Mouse (Mus musculus): ENCODE data around the gene Tmem25. TPM values are rescaled to one million over a fixed set of nuclear protein-coding genes. Genes with fewer than 3 reads are reported as not detected.

Gene Tmem25
- total and polyA plus RNA-seq, 3 experiments = 0.12 to 0.67 TPM; not detected in 1

GRCm38 (mm10) chr9:44819920-44820827 is 21.1 kb upstream of the Tmem25 start:
- TF ChIP-seq BHLHE40 (IDR thresholded peaks at IDR 0.05; ENCODE audit: borderline replicate concordance, low read depth, low read length) = no peak
- TF ChIP-seq CHD1 (IDR thresholded peaks at IDR 0.05; ENCODE audit: low read depth, low read length) = no peak
- TF ChIP-seq SIN3A (IDR thresholded peaks at IDR 0.05; ENCODE audit: low read length) = no peak
- H3K36me3 ChIP-seq (ENCODE audit: control insufficient read depth in 1 of 2, insufficient read depth in 2 of 2, low read length in 2 of 2) = peaks cover 0 to 36% of the 10 kb centered on the region in 2 experiments; a peak in 2 of 4 replicates
- no peak overlapping the region for H3K9ac ChIP-seq (ENCODE audit: control insufficient read depth, low read depth, low read length, poor library complexity, severe bottlenecking)
- no peaks in the 10 kb centered on the region for H3K4me1 ChIP-seq (ENCODE audit: control insufficient read depth in 1 of 2, insufficient read depth in 2 of 2, low read length in 2 of 2)
- H3K9me3 ChIP-seq (replicated peaks; ENCODE audit: insufficient read depth, low read length) = no peaks in the 10 kb centered on the region
- DNase-seq (ENCODE audit: low read depth, low spot score) = no peak
- H3K27ac ChIP-seq (ENCODE audit: control insufficient read depth, low read depth, low read length) = no peak overlapping the region
- no peaks in the 10 kb centered on the region for H3K79me2 ChIP-seq (ENCODE audit: control insufficient read depth, insufficient read depth, low read length, poor library complexity)
- no peaks in the 10 kb centered on the region for H3K27me3 ChIP-seq (ENCODE audit: control insufficient read depth in 1 of 2, insufficient read depth in 2 of 2, low read length in 2 of 2)
- no peak overlapping the region for H3K4me3 ChIP-seq (ENCODE audit: control insufficient read depth in 1 of 2, insufficient read depth in 1 of 2, low read depth in 2 of 2, low read length in 2 of 2)

DNA sequence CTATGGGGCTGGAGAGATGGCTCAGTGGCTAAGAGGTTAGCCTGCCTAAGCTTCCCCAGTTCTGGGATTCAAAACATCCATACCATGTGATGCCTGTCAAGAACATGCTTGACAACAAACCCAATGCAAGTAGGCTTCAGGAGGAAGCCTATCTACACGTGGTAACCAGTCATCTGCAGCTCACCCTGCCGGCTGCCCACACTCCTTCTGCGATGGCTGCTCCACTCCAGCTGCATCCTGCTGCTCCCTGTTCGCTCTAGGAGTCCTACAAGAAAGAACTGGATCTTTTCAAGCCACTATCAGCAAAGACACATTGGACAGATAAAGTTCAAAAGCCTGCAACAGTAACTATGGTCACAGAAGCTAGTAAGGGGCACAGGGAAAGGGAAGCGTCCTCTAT is 18.4 kb upstream of the Tmem25 start:
- Histone ChIP-seq H3K4me3 (ENCODE audit: control insufficient read depth in 1 of 2, insufficient read depth in 1 of 2, low read depth in 2 of 2, low read length in 2 of 2) (no peak overlapping the region), H3K36me3 (ENCODE audit: control insufficient read depth in 1 of 2, insufficient read depth in 2 of 2, low read length in 2 of 2) (peaks cover 0 to 19% of the 10 kb centered on the region in 2 experiments; a peak in 2 of 4 replicates), H3K4me1 (ENCODE audit: control insufficient read depth in 1 of 2, insufficient read depth in 2 of 2, low read length in 2 of 2) (no peaks in the 10 kb centered on the region), H3K9ac (ENCODE audit: control insufficient read depth, low read depth, low read length, poor library complexity, severe bottlenecking) (no peak overlapping the region), H3K9me3 (replicated peaks; ENCODE audit: insufficient read depth, low read length) (no peaks in the 10 kb centered on the region), H3K27ac (ENCODE audit: control insufficient read depth, low read depth, low read length) (no peak overlapping the region), H3K27me3 (ENCODE audit: control insufficient read depth in 1 of 2, insufficient read depth in 2 of 2, low read length in 2 of 2) (no peaks in the 10 kb centered on the region), H3K79me2 (ENCODE audit: control insufficient read depth, insufficient read depth, low read length, poor library complexity) (no peaks in the 10 kb centered on the region)
- TF ChIP-seq RCOR1 (IDR thresholded peaks at IDR 0.05; ENCODE audit: low read depth, low read length) = no peak
- no peak for TF ChIP-seq BHLHE40 (IDR thresholded peaks at IDR 0.05; ENCODE audit: borderline replicate concordance, low read depth, low read length)
- TF ChIP-seq TAL1 (IDR thresholded peaks at IDR 0.05; ENCODE audit: low read length) = no peak
- no peak for TF ChIP-seq UBTF (IDR thresholded peaks at IDR 0.05; ENCODE audit: borderline replicate concordance, insufficient read depth, low read depth, low read length)
- TF ChIP-seq ZNF384 (IDR thresholded peaks at IDR 0.05; ENCODE audit: low read depth, low read length) = no peak
- no peak for TF ChIP-seq NELFE (IDR thresholded peaks at IDR 0.05; ENCODE audit: low read depth, low read length)
- no peak for TF ChIP-seq KAT2A (conservative IDR thresholded peaks at IDR 0.05; ENCODE audit: low read depth, low read length)
- no peak for TF ChIP-seq CTCF (IDR thresholded peaks at IDR 0.05 in 2 of 3, conservative IDR thresholded peaks at IDR 0.05 in 1 of 3; ENCODE audit: control insufficient read depth in 1 of 3, insufficient read depth in 1 of 3, low read depth in 2 of 3, low read length in 3 of 3, poor library complexity in 1 of 3, severe bottlenecking in 1 of 3)
- no peak for TF ChIP-seq ZKSCAN1 (IDR thresholded peaks at IDR 0.05; ENCODE audit: low read depth, low read length)
- no peak for TF ChIP-seq POLR2AphosphoS2 (IDR thresholded peaks at IDR 0.05; ENCODE audit: low read length)
- no peak for TF ChIP-seq CHD2 (IDR thresholded peaks at IDR 0.05; ENCODE audit: low read length)
- no peak for DNase-seq (ENCODE audit: low read depth, low spot score)

GRCm38 (mm10) chr9:44814179-44814578 is 15.1 kb upstream of the Tmem25 start:
- Histone ChIP-seq H3K4me3 (ENCODE audit: control insufficient read depth in 1 of 2, insufficient read depth in 1 of 2, low read depth in 2 of 2, low read length in 2 of 2) (no peak overlapping the region), H3K79me2 (ENCODE audit: control insufficient read depth, insufficient read depth, low read length, poor library complexity) (no peaks in the 10 kb centered on the region), H3K27me3 (ENCODE audit: control insufficient read depth in 1 of 2, insufficient read depth in 2 of 2, low read length in 2 of 2) (no peaks in the 10 kb centered on the region), H3K4me1 (ENCODE audit: control insufficient read depth in 1 of 2, insufficient read depth in 2 of 2, low read length in 2 of 2) (no peaks in the 10 kb centered on the region), H3K27ac (ENCODE audit: control insufficient read depth, low read depth, low read length) (no peak overlapping the region), H3K9me3 (replicated peaks; ENCODE audit: insufficient read depth, low read length) (no peaks in the 10 kb centered on the region), H3K36me3 (ENCODE audit: control insufficient read depth in 1 of 2, insufficient read depth in 2 of 2, low read length in 2 of 2) (peaks cover 0 to 23% of the 10 kb centered on the region in 2 experiments; a peak in 2 of 4 replicates), H3K9ac (ENCODE audit: control insufficient read depth, low read depth, low read length, poor library complexity, severe bottlenecking) (no peak overlapping the region)
- no peak for DNase-seq (ENCODE audit: low read depth, low spot score)
- no peak for TF ChIP-seq ZC3H11A (IDR thresholded peaks at IDR 0.05; ENCODE audit: low read depth, low read length)
- no peak for TF ChIP-seq RAD21 (IDR thresholded peaks at IDR 0.05; ENCODE audit: low read depth, low read length)
- TF ChIP-seq USF2 (IDR thresholded peaks at IDR 0.05; ENCODE audit: borderline replicate concordance in 1 of 2, insufficient read depth in 1 of 2, low read depth in 1 of 2, low read length in 2 of 2) = no peak
- TF ChIP-seq HCFC1 (IDR thresholded peaks at IDR 0.05; ENCODE audit: low read depth, low read length) = no peak
- no peak for TF ChIP-seq MAFK (IDR thresholded peaks at IDR 0.05; ENCODE audit: borderline replicate concordance, low read depth, low read length)
- TF ChIP-seq POLR2AphosphoS2 (IDR thresholded peaks at IDR 0.05; ENCODE audit: low read length) = no peak
- no peak for TF ChIP-seq NRF1 (IDR thresholded peaks at IDR 0.05; ENCODE audit: insufficient read depth, low read depth, low read length, poor library complexity, severe bottlenecking)

All from MEL (cell line).